Comparison of ENCODE assay signal across 28 mouse cellular contexts in genomic region chr12:69331187-69331586, GRCm38 (mm10). TPM values are rescaled to one million over a fixed set of nuclear protein-coding genes. Genes with fewer than 3 reads are reported as not detected.
DNase-seq lines count a peak whose midpoint lies in the region; ATAC-seq and TF ChIP-seq lines count a peak whose summit lies in the region.
"Had no signal": no experiment of that assay in that cellular context is flagged by ENCODE, and none has a peak within 500 bp of the region (broad histone marks: within the 10 kb centered on the region; RNA-seq: fewer than 3 reads in every experiment).

No protein-coding gene starts in this region.

- no peak overlapping the region for H3K27ac ChIP-seq in liver, adult 2 months (replicated peaks; ENCODE audit: insufficient read depth, low read depth, low read length)
- no peak overlapping the region for H3K27ac ChIP-seq in liver, embryonic 11.5 days (ENCODE audit: low read depth, low read length)
- H3K27ac ChIP-seq in bone marrow macrophage, adult 2 months (ENCODE audit: insufficient read depth, low read depth, low read length): peak overlapping the region; percentile 78; the same call in 1 of the 2 replicates
- H3K27ac ChIP-seq in forebrain, embryonic 15.5 days (replicated peaks): no peak overlapping the region
- H3K27ac ChIP-seq: embryonic facial prominence, embryonic 10.5 days; embryonic facial prominence, embryonic 15.5 days; forebrain, embryonic 13.5 days; heart, embryonic 15.5 days; kidney, postnatal 0 days had no signal

- no peak for ATAC-seq in liver, embryonic 11.5 days (replicated peaks; ENCODE audit: low FRiP score)
- ATAC-seq in forebrain, embryonic 15.5 days (replicated peaks): no peak
- ATAC-seq: forebrain, embryonic 13.5 days; hindbrain, embryonic 16.5 days; midbrain, embryonic 16.5 days; Patski had no signal

- 94% methylated on average over 3 of the region's 3 CpGs for WGBS in liver, adult 2 months
- WGBS in liver, embryonic 11.5 days: 84% methylated on average over 3 of the region's 3 CpGs
- WGBS in forebrain, embryonic 15.5 days: 86% methylated on average over 3 of the region's 3 CpGs

- peaks cover 43% of the 10 kb centered on the region for H3K36me3 ChIP-seq in liver, adult 2 months (ENCODE audit: control insufficient read depth, insufficient read depth, low read length)
- peaks cover 16% of the 10 kb centered on the region; the same call in 1 of the 2 replicates for H3K36me3 ChIP-seq in liver, embryonic 11.5 days (ENCODE audit: control insufficient read depth, insufficient read depth, low read length)
- H3K36me3 ChIP-seq in forebrain, embryonic 15.5 days: peaks cover 57% of the 10 kb centered on the region

- no peak overlapping the region for H3K4me3 ChIP-seq in liver, adult 2 months (ENCODE audit: insufficient read depth, low read depth, low read length)
- no peak overlapping the region for H3K4me3 ChIP-seq in liver, embryonic 11.5 days (ENCODE audit: low read depth, low read length)
- no peak overlapping the region for H3K4me3 ChIP-seq in bone marrow macrophage, adult 2 months (ENCODE audit: insufficient read depth, low read length)
- no peak overlapping the region for H3K4me3 ChIP-seq in forebrain, embryonic 15.5 days
- H3K4me3 ChIP-seq: embryonic facial prominence, embryonic 10.5 days; embryonic facial prominence, embryonic 15.5 days; forebrain, embryonic 13.5 days; heart, embryonic 15.5 days had no signal

- peak; percentile 25 for DNase-seq in liver, adult 2 months (ENCODE audit: extremely low read depth, low read depth, low spot score)
- no peak for DNase-seq in liver, embryonic 11.5 days (ENCODE audit: low spot score)
- peak; percentile 59 for DNase-seq in lung, postnatal 25 days (ENCODE audit: low spot score)
- peak; percentile 6 to 23 for DNase-seq in monocyte, adult 2 months (ENCODE audit: low read depth in 1 of 2, low spot score in 2 of 2)
- DNase-seq in heart, adult 18-20 months: no peak
- DNase-seq in adrenal gland, postnatal 4 days (ENCODE audit: low spot score in 2 of 2): no peak
- DNase-seq: adrenal gland, postnatal 10 days; cerebellum, adult 18-20 months; cerebellum, postnatal 10 days; gastrocnemius, postnatal 36 days; kidney, adult 2 months; liver; retina, postnatal 1 day; right cerebral cortex, postnatal 14 days; thymus, postnatal 4 days had no signal

- no peaks in the 10 kb centered on the region for H3K9me3 ChIP-seq in liver, embryonic 11.5 days (ENCODE audit: control insufficient read depth, low read length)
- no peaks in the 10 kb centered on the region for H3K9me3 ChIP-seq in forebrain, embryonic 15.5 days
- H3K9me3 ChIP-seq: embryonic facial prominence, embryonic 10.5 days; embryonic facial prominence, embryonic 15.5 days; forebrain, embryonic 13.5 days; G1E; heart, embryonic 15.5 days had no signal

- H3K9ac ChIP-seq in liver, adult 2 months (ENCODE audit: low read depth, low read length): no peak overlapping the region
- H3K9ac ChIP-seq in liver, embryonic 11.5 days (ENCODE audit: low read depth, low read length): no peak overlapping the region
- H3K9ac ChIP-seq in forebrain, embryonic 15.5 days (replicated peaks): no peak overlapping the region
- H3K9ac ChIP-seq: embryonic facial prominence, embryonic 15.5 days; forebrain, embryonic 13.5 days; heart, embryonic 15.5 days had no signal

- no peak for TF ChIP-seq POLR2A in liver, adult 2 months (IDR thresholded peaks at IDR 0.05; ENCODE audit: extremely low read depth, insufficient read depth, low read length)
- TF ChIP-seq POLR2A in bone marrow macrophage, adult 2 months (IDR thresholded peaks at IDR 0.05; ENCODE audit: borderline replicate concordance, low read depth, low read length): no peak

- no peaks in the 10 kb centered on the region for H3K4me1 ChIP-seq in liver, adult 2 months (ENCODE audit: control insufficient read depth, insufficient read depth, low read length)
- H3K4me1 ChIP-seq in liver, embryonic 11.5 days (replicated peaks; ENCODE audit: control insufficient read depth, insufficient read depth, low read length): no peaks in the 10 kb centered on the region
- H3K4me1 ChIP-seq in bone marrow macrophage, adult 2 months (ENCODE audit: control insufficient read depth, insufficient read depth, low read length): peaks cover 13% of the 10 kb centered on the region
- no peaks in the 10 kb centered on the region for H3K4me1 ChIP-seq in forebrain, embryonic 15.5 days
- H3K4me1 ChIP-seq: embryonic facial prominence, embryonic 10.5 days; embryonic facial prominence, embryonic 15.5 days; forebrain, embryonic 13.5 days; heart, embryonic 15.5 days had no signal

- H3K27me3 ChIP-seq in liver, adult 2 months (ENCODE audit: control insufficient read depth, insufficient read depth, low read length): no peaks in the 10 kb centered on the region
- H3K27me3 ChIP-seq in liver, embryonic 11.5 days (replicated peaks; ENCODE audit: control insufficient read depth, insufficient read depth, low read length): no peaks in the 10 kb centered on the region
- no peaks in the 10 kb centered on the region for H3K27me3 ChIP-seq in forebrain, embryonic 15.5 days
- H3K27me3 ChIP-seq: embryonic facial prominence, embryonic 15.5 days; forebrain, embryonic 13.5 days; heart, embryonic 15.5 days; Patski had no signal

- no peak for TF ChIP-seq CTCF in liver, adult 2 months (IDR thresholded peaks at IDR 0.05; ENCODE audit: low read depth, low read length)
- TF ChIP-seq CTCF in bone marrow macrophage, adult 2 months (IDR thresholded peaks at IDR 0.05; ENCODE audit: low read depth, low read length): no peak

- H3K4me2 ChIP-seq in liver, embryonic 11.5 days: no peak overlapping the region
- no peak overlapping the region for H3K4me2 ChIP-seq in forebrain, embryonic 15.5 days (replicated peaks)
- H3K4me2 ChIP-seq: embryonic facial prominence, embryonic 15.5 days; forebrain, embryonic 13.5 days; heart, embryonic 15.5 days; midbrain, embryonic 11.5 days had no signal

- H3K79me2 ChIP-seq in liver, adult 2 months (ENCODE audit: control insufficient read depth, insufficient read depth, low read length): no peaks in the 10 kb centered on the region

RNA-seq across cellular contexts. Expression of gene Nemf, which starts 25.8 kb away (rescaled TPM):
- total RNA-seq in liver, adult 2 months (2014; rRNA removed): 14.6 and 16.0 TPM in 2 replicates
- polyA plus RNA-seq in liver, adult 2 months (2012; rRNA removed): 1.7 and 2.2 TPM in 2 replicates
- 74.7 and 81.7 TPM in 2 replicates for polyA plus RNA-seq in liver, embryonic 11.5 days (2014; fragmentation: Nextera tagmentation; extraction: Ambion mirVana)
- 52.9 and 57.9 TPM in 2 replicates for polyA plus RNA-seq in bone marrow macrophage, adult 2 months (2012; ENCODE audit: insufficient read depth, insufficient read length, missing spikeins)
- total RNA-seq in heart, adult 18-20 months (2021): 10 to 100 TPM; 22.8 to 23.2 TPM
- 91.3 and 91.8 TPM in 2 replicates for polyA plus RNA-seq in forebrain, embryonic 15.5 days (2015; fragmentation: Nextera tagmentation; extraction: Ambion mirVana)
- total RNA-seq in adrenal gland, postnatal 4 days (2021): 10 to 100 TPM; 45.4 to 49.9 TPM

RNA-seq across cellular contexts. Expression of gene Klhdc2, which starts 34.7 kb away (rescaled TPM):
- total RNA-seq in liver, adult 2 months (2014; rRNA removed): 40.5 and 43.0 TPM in 2 replicates
- polyA plus RNA-seq in liver, adult 2 months (2012; rRNA removed): 22.2 TPM in 2 replicates
- polyA plus RNA-seq in liver, embryonic 11.5 days (2014; fragmentation: Nextera tagmentation; extraction: Ambion mirVana): 146 and 152 TPM in 2 replicates
- polyA plus RNA-seq in bone marrow macrophage, adult 2 months (2012; ENCODE audit: insufficient read depth, insufficient read length, missing spikeins): 17.3 and 19.3 TPM in 2 replicates
- total RNA-seq in heart, adult 18-20 months (2021): 100 to 1,000 TPM; 106 to 120 TPM
- polyA plus RNA-seq in forebrain, embryonic 15.5 days (2015; fragmentation: Nextera tagmentation; extraction: Ambion mirVana): 288 and 290 TPM in 2 replicates
- total RNA-seq in adrenal gland, postnatal 4 days (2021): 10 to 100 TPM; 86.4 to 86.8 TPM

RNA-seq across cellular contexts. Expression of gene Arf6, which starts 40.8 kb away (rescaled TPM):
- 40.7 and 48.3 TPM in 2 replicates for total RNA-seq in liver, adult 2 months (2014; rRNA removed)
- 62.7 and 66.7 TPM in 2 replicates for polyA plus RNA-seq in liver, adult 2 months (2012; rRNA removed)
- polyA plus RNA-seq in liver, embryonic 11.5 days (2014; fragmentation: Nextera tagmentation; extraction: Ambion mirVana): 65.1 and 68.1 TPM in 2 replicates
- polyA plus RNA-seq in bone marrow macrophage, adult 2 months (2012; ENCODE audit: insufficient read depth, insufficient read length, missing spikeins): 162 and 174 TPM in 2 replicates
- 10 to 100 TPM; 36.6 to 38.1 TPM for total RNA-seq in heart, adult 18-20 months (2021)
- 32.1 and 33.0 TPM in 2 replicates for polyA plus RNA-seq in forebrain, embryonic 15.5 days (2015; fragmentation: Nextera tagmentation; extraction: Ambion mirVana)
- total RNA-seq in adrenal gland, postnatal 4 days (2021): 100 to 1,000 TPM; 100 to 105 TPM

RNA-seq across cellular contexts. Expression of gene Gm9887, which starts 41.1 kb away (rescaled TPM):
- 0.20 and 0.37 TPM in 2 replicates for total RNA-seq in liver, adult 2 months (2014; rRNA removed)
- 0.48 and 0.85 TPM in 2 replicates for polyA plus RNA-seq in liver, adult 2 months (2012; rRNA removed)
- polyA plus RNA-seq in liver, embryonic 11.5 days (2014; fragmentation: Nextera tagmentation; extraction: Ambion mirVana): 1.3 and 1.7 TPM in 2 replicates
- polyA plus RNA-seq in bone marrow macrophage, adult 2 months (2012; ENCODE audit: insufficient read depth, insufficient read length, missing spikeins): not detected in 2 replicates
- under 1 TPM; 0.49 to 0.77 TPM for total RNA-seq in heart, adult 18-20 months (2021)
- polyA plus RNA-seq in forebrain, embryonic 15.5 days (2015; fragmentation: Nextera tagmentation; extraction: Ambion mirVana): 1.0 and 1.1 TPM in 2 replicates
- total RNA-seq in adrenal gland, postnatal 4 days (2021): 1 to 10 TPM; 1.1 to 1.2 TPM
- total RNA-seq: gastrocnemius, adult 18-20 months; gastrocnemius, postnatal 36 days had no signal

Comparison
In these comparisons a context has a peak if more than half of its experiments do, and no peak if none do; other contexts are left out.
1. DNase-seq: peak in liver, adult 2 months (single experiment), lung, postnatal 25 days (single experiment) and monocyte, adult 2 months (2 of 2); none in liver, embryonic 11.5 days (single experiment), heart, adult 18-20 months (0 of 2) and adrenal gland, postnatal 4 days (0 of 2).
2. RNA of gene Nemf, which starts 25.8 kb away (polyA plus RNA-seq): 91.3 to 91.8 TPM in forebrain, embryonic 15.5 days, 74.7 to 81.7 TPM in liver, embryonic 11.5 days and 52.9 to 57.9 TPM in bone marrow macrophage, adult 2 months; 1.7 to 2.2 TPM in liver, adult 2 months; every median in the first group is over 10 times any median in the second.